Mouse (Mus musculus) liver, embryonic 14.5 days (tissue): ENCODE results near the gene Maml3.

Experiments used
- CTCF ChIP-seq: IDR thresholded peaks from 2 replicates; pipeline ENCODE4 v1.5.1; 2016; ENCODE audit warnings: antibody characterized with exemption, low read depth, control low read depth
- EP300 ChIP-seq: IDR thresholded peaks from 2 replicates; pipeline ENCODE4 v1.6.1; 2016; ENCODE audit warnings: antibody characterized with exemption, low read depth

- TF ChIP-seq CTCF (no peak), EP300 (no peak)
Observed at GRCm38 (mm10) chr3:51778179-51778578, 326.7 kb downstream of the Maml3 start.
